Mouse (Mus musculus): ENCODE data around the gene Ankle2. TPM values are rescaled to one million over a fixed set of nuclear protein-coding genes. Genes with fewer than 3 reads are reported as not detected.

Ankle2 gene
- polyA plus RNA-seq, 1 experiment from 2014 or later: 14.4 TPM

- H3K36me3 ChIP-seq (ENCODE audit: control insufficient read depth, insufficient read depth): peaks cover 26% of the 10 kb centered on the region
- WGBS: 90% methylated on average over 1 of the region's 1 CpGs
- H3K27ac ChIP-seq (ENCODE audit: low read length): no peak overlapping the region
- H3K4me1 ChIP-seq (ENCODE audit: control insufficient read depth, insufficient read depth, low read length): peaks cover 3% of the 10 kb centered on the region; the same call in 1 of the 2 replicates
- no peak for ATAC-seq (replicated peaks; ENCODE audit: extremely low read depth, insufficient read depth, low FRiP score)
- no peaks in the 10 kb centered on the region for H3K9me3 ChIP-seq (replicated peaks; ENCODE audit: control insufficient read depth, low read length)
- no peaks in the 10 kb centered on the region for H3K27me3 ChIP-seq (ENCODE audit: control insufficient read depth, insufficient read depth, low read length)
- H3K4me3 ChIP-seq (ENCODE audit: low read length): no peak overlapping the region
- H3K4me2 ChIP-seq (ENCODE audit: low read depth, low read length): no peak overlapping the region
- H3K9ac ChIP-seq (ENCODE audit: low read length): no peak overlapping the region
These were observed 60.8 kb downstream of the Ankle2 start for GRCm38 (mm10) chr5:110291649-110292048.

- no peak overlapping the region for H3K9ac ChIP-seq (ENCODE audit: low read length)
- WGBS: 91% methylated on average over 1 of the region's 1 CpGs
- no peaks in the 10 kb centered on the region for H3K4me1 ChIP-seq (ENCODE audit: control insufficient read depth, insufficient read depth, low read length)
- no peaks in the 10 kb centered on the region for H3K27me3 ChIP-seq (ENCODE audit: control insufficient read depth, insufficient read depth, low read length)
- no peak overlapping the region for H3K4me3 ChIP-seq (ENCODE audit: low read length)
- H3K9me3 ChIP-seq (replicated peaks; ENCODE audit: control insufficient read depth, low read length): no peaks in the 10 kb centered on the region
- ATAC-seq (replicated peaks; ENCODE audit: extremely low read depth, insufficient read depth, low FRiP score): no peak
- H3K36me3 ChIP-seq (ENCODE audit: control insufficient read depth, insufficient read depth): peaks cover 38% of the 10 kb centered on the region
- no peak overlapping the region for H3K27ac ChIP-seq (ENCODE audit: low read length)
- H3K4me2 ChIP-seq (ENCODE audit: low read depth, low read length): no peak overlapping the region
These were observed 65.8 kb downstream of the Ankle2 start for GRCm38 (mm10) chr5:110296637-110297036.

- no peak overlapping the region for H3K27ac ChIP-seq (ENCODE audit: low read length)
- H3K36me3 ChIP-seq (ENCODE audit: control insufficient read depth, insufficient read depth): peaks cover 39% of the 10 kb centered on the region
- ATAC-seq (replicated peaks; ENCODE audit: extremely low read depth, insufficient read depth, low FRiP score): no peak
- H3K4me1 ChIP-seq (ENCODE audit: control insufficient read depth, insufficient read depth, low read length): no peaks in the 10 kb centered on the region
- no peaks in the 10 kb centered on the region for H3K27me3 ChIP-seq (ENCODE audit: control insufficient read depth, insufficient read depth, low read length)
- 93% methylated on average over 2 of the region's 2 CpGs for WGBS
- no peaks in the 10 kb centered on the region for H3K9me3 ChIP-seq (replicated peaks; ENCODE audit: control insufficient read depth, low read length)
- no peak overlapping the region for H3K4me2 ChIP-seq (ENCODE audit: low read depth, low read length)
- H3K4me3 ChIP-seq (ENCODE audit: low read length): no peak overlapping the region
- no peak overlapping the region for H3K9ac ChIP-seq (ENCODE audit: low read length)
These were observed 69.8 kb downstream of the Ankle2 start for GRCm38 (mm10) chr5:110300591-110300990.

Other genes starting within 250 kb of the Ankle2 start
- gene Zfp932, start 234.5 kb upstream of the Ankle2 start, polyA plus RNA-seq (2015; fragmentation: Nextera tagmentation; extraction: Ambion mirVana): 10.7 and 11.9 TPM in 2 replicates
- 3.5 and 3.7 TPM in 2 replicates for gene Gm17655, start 158.5 kb upstream of the Ankle2 start, polyA plus RNA-seq (2015; fragmentation: Nextera tagmentation; extraction: Ambion mirVana)
- gene Gm35315, start 136.6 kb upstream of the Ankle2 start, polyA plus RNA-seq (2015; fragmentation: Nextera tagmentation; extraction: Ambion mirVana): 0.51 and 0.75 TPM in 2 replicates
- 0.90 and 1.2 TPM in 2 replicates for gene Plcxd1, start 131.0 kb upstream of the Ankle2 start, polyA plus RNA-seq (2015; fragmentation: Nextera tagmentation; extraction: Ambion mirVana)
- gene Gtpbp6, start 122.8 kb upstream of the Ankle2 start, polyA plus RNA-seq (2015; fragmentation: Nextera tagmentation; extraction: Ambion mirVana): 19.6 and 22.5 TPM in 2 replicates
- 2.0 and 2.7 TPM in 2 replicates for gene Zfp605, start 120.9 kb upstream of the Ankle2 start, polyA plus RNA-seq (2015; fragmentation: Nextera tagmentation; extraction: Ambion mirVana)
- gene Chfr, start 95.2 kb upstream of the Ankle2 start, polyA plus RNA-seq (2015; fragmentation: Nextera tagmentation; extraction: Ambion mirVana): 27.3 and 28.7 TPM in 2 replicates
- 14.9 and 18.2 TPM in 2 replicates for gene Golga3, start 54.3 kb upstream of the Ankle2 start, polyA plus RNA-seq (2015; fragmentation: Nextera tagmentation; extraction: Ambion mirVana)
- gene Pgam5, start 38.9 kb downstream of the Ankle2 start, polyA plus RNA-seq (2015; fragmentation: Nextera tagmentation; extraction: Ambion mirVana): 51.5 and 51.7 TPM in 2 replicates
- 26.3 and 26.7 TPM in 2 replicates for gene Pxmp2, start 55.2 kb downstream of the Ankle2 start, polyA plus RNA-seq (2015; fragmentation: Nextera tagmentation; extraction: Ambion mirVana)
- 17.1 and 17.9 TPM in 2 replicates for gene Pole, start 55.3 kb downstream of the Ankle2 start, polyA plus RNA-seq (2015; fragmentation: Nextera tagmentation; extraction: Ambion mirVana)
- 0.29 and 1.1 TPM in 2 replicates for gene P2rx2, start 112.2 kb downstream of the Ankle2 start, polyA plus RNA-seq (2015; fragmentation: Nextera tagmentation; extraction: Ambion mirVana)
- 0.20 TPM in 1 of 2 replicates, not detected in the other for gene Lrcol1, start 113.7 kb downstream of the Ankle2 start, polyA plus RNA-seq (2015; fragmentation: Nextera tagmentation; extraction: Ambion mirVana)
- gene Fbrsl1, start 217.5 kb downstream of the Ankle2 start, polyA plus RNA-seq (2015; fragmentation: Nextera tagmentation; extraction: Ambion mirVana): 4.6 and 6.7 TPM in 2 replicates

All from heart, embryonic 16.5 days (tissue).